Mouse (Mus musculus) kidney, embryonic 16.5 days (tissue): ENCODE results near the gene Bank1. TPM values are rescaled to one million over a fixed set of nuclear protein-coding genes. Genes with fewer than 3 reads are reported as not detected.

Experiments
- ATAC-seq: fragments of 200-750 bp; cut with Nextera tagmentation; 2 replicates; pipeline ENCODE4 v1.8.0; 2017; ENCODE audit warnings: moderate TSS enrichment; ENCODE audit not compliant: low FRiP score, low TSS enrichment
- H3K27ac ChIP-seq: fragments of 300-500 bp; sonication (generic); 2 replicates; pipeline ENCODE4 v1.5.1; 2014; ENCODE audit warnings: low read length
- H3K27me3 ChIP-seq: fragments of 300-500 bp; sonication (generic); 2 replicates; pipeline ENCODE4 v1.6.1; 2014; ENCODE audit warnings: low read length, control low read depth, mixed read lengths; ENCODE audit not compliant: insufficient read depth
- H3K36me3 ChIP-seq: fragments of 300-500 bp; sonication (generic); 2 replicates; pipeline ENCODE4 v1.6.1; 2014; ENCODE audit warnings: low read length, control low read depth, mixed read lengths; ENCODE audit not compliant: insufficient read depth
- H3K4me1 ChIP-seq: fragments of 300-500 bp; sonication (generic); 2 replicates; pipeline ENCODE4 v1.6.1; 2014; ENCODE audit warnings: low read length, control low read depth, mixed read lengths; ENCODE audit not compliant: insufficient read depth
- H3K4me2 ChIP-seq: fragments of 300-500 bp; sonication (generic); replicated peaks from 2 replicates; pipeline ENCODE4 v1.6.1; 2014; ENCODE audit warnings: low read depth, low read length
- H3K4me3 ChIP-seq: fragments of 300-500 bp; sonication (generic); 2 replicates; pipeline ENCODE4 v1.5.1; 2014; ENCODE audit warnings: mild to moderate bottlenecking, low read length
- H3K9ac ChIP-seq: fragments of 300-500 bp; sonication (generic); replicated peaks from 2 replicates; pipeline ENCODE4 v1.6.1; 2014; ENCODE audit warnings: low read length
- H3K9me3 ChIP-seq: fragments of 300-500 bp; sonication (generic); 2 replicates; pipeline ENCODE4 v1.6.1; 2016; ENCODE audit warnings: low read length, control low read depth
- WGBS: fragments of 180-500 bp; shearing (Covaris S2); extraction: QIAGEN DNeasy Blood & Tissue Kit; methylation state at CpG from one replicate; pipeline ENCODE4 v1.1.7; 2014; 5-methylcytosine and 5-hydroxymethylcytosine counted together
- polyA plus RNA-seq: library from polyadenylated mRNA; unstranded; fragments of >200 nt; fragmentation: Nextera tagmentation; extraction: Ambion mirVana; gene quantifications from 2 replicates; pipeline ENCODE4 v1.2.1, GENCODE M21; 2015

Gene Bank1
- polyA plus RNA-seq: 0.81 and 1.1 TPM in 2 replicates

DNA sequence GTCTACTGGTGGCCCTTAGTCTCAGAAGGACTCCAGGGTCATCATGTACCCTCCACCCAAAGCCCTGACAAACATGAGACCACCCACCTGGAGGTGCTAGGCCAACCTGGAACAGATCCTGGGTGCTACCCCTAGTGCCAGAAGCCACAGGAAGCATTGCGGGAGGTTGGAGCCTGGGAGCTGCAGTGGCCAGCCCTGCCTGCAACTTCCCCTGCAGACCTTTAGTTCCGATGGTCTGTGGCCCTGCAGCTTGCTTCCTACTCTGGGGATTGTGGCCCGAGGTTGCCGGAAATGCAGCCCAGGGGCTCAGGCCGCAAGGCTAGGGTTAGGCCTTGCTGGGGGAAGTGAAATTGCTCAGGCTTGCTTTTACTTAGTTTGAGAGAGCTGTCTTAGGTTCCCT is at the start of gene Bank1:
TSS of gene Bank1 (minus strand) at position 284 of the 400 bp plus-strand sequence.
- no peaks in the 10 kb centered on the region for H3K9me3 ChIP-seq
- 71% methylated on average over 5 of the region's 5 CpGs for WGBS
- no peak within 1 kb of the TSS for H3K9ac ChIP-seq
- no peak within 1 kb of the TSS for H3K4me3 ChIP-seq
- H3K36me3 ChIP-seq: no peaks in the 10 kb centered on the region
- H3K27ac ChIP-seq: no peak within 1 kb of the TSS
- H3K4me1 ChIP-seq: no peaks in the 10 kb centered on the region
- no peak within 1 kb of the TSS for H3K4me2 ChIP-seq
- no peaks in the 10 kb centered on the region for H3K27me3 ChIP-seq
- ATAC-seq: no peak

DNA sequence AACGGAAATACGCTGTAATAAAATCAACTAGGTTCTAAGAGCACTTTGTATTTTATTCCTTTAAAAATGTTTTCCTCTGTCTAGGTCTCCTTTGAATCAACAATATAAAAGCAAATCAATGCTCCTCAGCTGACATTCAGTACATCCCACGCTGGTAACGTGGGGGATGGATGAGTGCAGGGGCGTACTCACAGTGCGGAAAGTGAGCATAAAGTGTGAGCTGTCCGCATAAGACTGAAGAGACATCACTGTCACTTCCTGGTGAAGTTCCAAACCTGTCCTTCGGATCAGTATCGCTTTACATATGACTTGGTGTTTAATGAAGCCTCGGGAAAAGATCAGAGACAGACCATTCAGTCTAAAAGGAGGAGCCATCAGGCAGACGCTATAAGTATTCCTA is 44.0 kb upstream of the Bank1 start:
- no peak overlapping the region for H3K4me3 ChIP-seq
- no peak for ATAC-seq
- WGBS: 31% methylated on average over 11 of the region's 11 CpGs

DNA sequence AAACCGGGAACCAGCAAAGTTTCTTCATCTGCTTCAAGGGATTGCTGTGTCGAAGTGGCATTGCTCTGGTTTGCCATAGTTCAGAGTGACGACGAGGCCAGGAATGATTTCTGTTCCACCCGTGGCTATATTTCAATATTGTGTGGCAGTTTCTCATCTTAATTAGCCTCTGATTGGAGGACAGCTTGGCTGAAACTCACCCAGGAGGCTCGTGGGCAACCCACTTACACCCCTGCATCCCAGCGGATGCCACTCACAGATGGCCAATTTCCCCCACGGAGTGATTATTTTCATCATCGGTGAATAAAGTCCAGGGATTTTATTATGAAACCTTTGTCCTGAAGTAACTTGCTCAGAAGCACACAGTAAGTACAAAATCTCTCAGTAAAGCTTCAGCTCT is 43.6 kb upstream of the Bank1 start:
- H3K9ac ChIP-seq: no peak overlapping the region
- H3K4me2 ChIP-seq: no peak overlapping the region
- H3K4me1 ChIP-seq: no peaks in the 10 kb centered on the region
- H3K4me3 ChIP-seq: no peak overlapping the region
- H3K27ac ChIP-seq: no peak overlapping the region
- no peaks in the 10 kb centered on the region for H3K27me3 ChIP-seq
- ATAC-seq: no peak
- H3K9me3 ChIP-seq: no peaks in the 10 kb centered on the region
- 73% methylated on average over 9 of the region's 9 CpGs for WGBS
- no peaks in the 10 kb centered on the region for H3K36me3 ChIP-seq

More for the DNA sequence above, 44.0 kb upstream of the Bank1 start:
- no peak overlapping the region for H3K9ac ChIP-seq
- H3K36me3 ChIP-seq: no peaks in the 10 kb centered on the region
- peak overlapping the region; percentile 22; the same call in 1 of the 2 replicates for H3K4me2 ChIP-seq
- H3K4me1 ChIP-seq: no peaks in the 10 kb centered on the region
- no peaks in the 10 kb centered on the region for H3K9me3 ChIP-seq
- no peak overlapping the region for H3K27ac ChIP-seq
- H3K27me3 ChIP-seq: no peaks in the 10 kb centered on the region

DNA sequence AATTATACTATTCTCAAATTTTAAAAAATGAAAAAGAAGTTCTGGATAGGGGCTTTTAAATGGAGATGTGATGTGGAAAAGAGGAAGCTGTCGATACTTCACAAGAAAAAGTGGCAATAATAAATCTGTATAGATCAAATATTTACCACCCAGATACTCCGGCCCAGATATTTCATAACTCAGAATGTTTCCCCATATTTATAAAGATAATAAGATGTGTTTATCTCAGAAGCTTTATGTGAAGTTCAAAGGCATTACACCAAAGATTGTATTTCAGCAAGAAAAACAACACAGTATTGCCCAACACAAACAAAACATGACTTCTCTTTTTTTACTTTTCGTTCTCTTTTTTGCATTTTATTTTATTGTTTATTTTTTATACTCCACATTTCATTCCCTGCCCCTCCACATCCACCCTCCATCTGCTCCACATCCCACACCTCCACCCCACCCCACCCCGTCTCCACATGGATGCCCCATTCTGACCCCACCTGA is 42.7 kb upstream of the Bank1 start:
- H3K27ac ChIP-seq: no peak overlapping the region
- H3K4me1 ChIP-seq: no peaks in the 10 kb centered on the region
- H3K9ac ChIP-seq: no peak overlapping the region
- H3K9me3 ChIP-seq: no peaks in the 10 kb centered on the region
- H3K4me3 ChIP-seq: no peak overlapping the region
- no peaks in the 10 kb centered on the region for H3K36me3 ChIP-seq
- H3K4me2 ChIP-seq: no peak overlapping the region
- ATAC-seq: no peak
- no peaks in the 10 kb centered on the region for H3K27me3 ChIP-seq
- WGBS: 76% methylated on average over 4 of the region's 4 CpGs

DNA sequence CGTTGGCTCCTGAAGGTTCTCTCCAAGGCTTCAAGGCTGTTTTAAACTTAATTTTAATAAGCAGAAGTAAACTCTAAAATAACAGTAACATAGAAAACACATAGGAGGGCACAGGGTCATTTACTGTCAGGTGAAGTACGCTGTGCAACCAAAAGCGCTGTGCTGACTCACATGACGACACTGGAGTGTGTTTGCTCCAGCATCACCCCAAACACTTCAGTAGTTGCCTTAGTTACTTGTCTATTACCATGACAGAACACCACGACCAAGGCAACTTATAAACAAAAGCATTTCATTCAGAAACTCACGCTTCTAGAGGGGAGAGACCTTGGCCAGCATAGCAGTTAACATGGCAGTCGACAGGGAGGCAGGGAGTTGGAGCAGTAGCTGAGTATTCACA is 23.8 kb upstream of the Bank1 start:
- Histone ChIP-seq H3K4me3 (no peak overlapping the region), H3K9ac (no peak overlapping the region), H3K27ac (no peak overlapping the region), H3K4me2 (no peak overlapping the region), H3K36me3 (no peaks in the 10 kb centered on the region), H3K4me1 (no peaks in the 10 kb centered on the region), H3K27me3 (no peaks in the 10 kb centered on the region), H3K9me3 (no peaks in the 10 kb centered on the region)
- WGBS: 76% methylated on average over 7 of the region's 7 CpGs
- ATAC-seq: no peak

DNA sequence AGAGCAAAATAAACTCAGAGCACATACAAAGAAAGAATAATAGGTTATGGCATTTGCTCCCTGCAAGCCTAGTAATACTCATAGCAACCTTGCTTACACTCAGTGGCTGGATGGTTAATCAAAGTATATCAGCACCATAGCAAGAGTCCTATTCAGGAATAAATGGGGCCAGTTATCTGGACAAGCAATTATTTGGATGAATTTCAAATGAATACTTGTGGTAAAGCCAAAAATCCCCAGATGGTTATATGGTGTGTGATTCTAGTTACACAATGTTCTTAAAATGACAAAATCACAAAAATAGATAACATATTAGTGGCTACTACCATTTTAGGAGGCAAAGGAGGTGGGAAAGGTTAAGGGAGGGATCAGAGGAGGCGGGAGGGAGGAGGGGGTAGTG is 22.7 kb upstream of the Bank1 start:
- Histone ChIP-seq H3K4me3 (no peak overlapping the region), H3K4me2 (no peak overlapping the region), H3K27ac (no peak overlapping the region), H3K36me3 (no peaks in the 10 kb centered on the region), H3K4me1 (no peaks in the 10 kb centered on the region), H3K9ac (no peak overlapping the region), H3K9me3 (no peaks in the 10 kb centered on the region), H3K27me3 (no peaks in the 10 kb centered on the region)
- ATAC-seq: no peak
- 68% methylated on average over 1 of the region's 1 CpGs for WGBS

DNA sequence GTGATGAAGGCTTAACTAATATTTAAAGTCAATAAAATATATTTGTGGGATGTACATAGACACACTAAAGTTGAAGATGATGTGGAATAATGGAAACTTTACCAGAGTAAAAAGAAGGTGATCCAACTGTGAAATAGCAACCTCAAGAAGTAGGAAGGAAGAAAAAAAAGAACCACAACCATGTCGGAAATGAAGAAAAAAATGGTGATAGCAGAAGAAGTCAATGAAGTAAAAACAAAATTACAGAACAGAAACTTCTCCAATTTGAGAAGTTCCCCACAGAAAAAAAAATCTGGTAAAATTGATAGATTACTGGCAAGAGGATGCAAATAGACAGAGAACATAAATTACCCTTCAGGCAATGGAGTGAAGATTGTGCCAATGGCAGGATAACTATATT is 21.4 kb upstream of the Bank1 start:
- ATAC-seq: no peak
- no peak overlapping the region for H3K4me3 ChIP-seq
- WGBS: 93% methylated on average over 1 of the region's 1 CpGs
- no peak overlapping the region for H3K9ac ChIP-seq
- no peak overlapping the region for H3K27ac ChIP-seq
- no peaks in the 10 kb centered on the region for H3K27me3 ChIP-seq
- H3K36me3 ChIP-seq: no peaks in the 10 kb centered on the region
- H3K4me1 ChIP-seq: no peaks in the 10 kb centered on the region
- H3K9me3 ChIP-seq: no peaks in the 10 kb centered on the region
- no peak overlapping the region for H3K4me2 ChIP-seq

DNA sequence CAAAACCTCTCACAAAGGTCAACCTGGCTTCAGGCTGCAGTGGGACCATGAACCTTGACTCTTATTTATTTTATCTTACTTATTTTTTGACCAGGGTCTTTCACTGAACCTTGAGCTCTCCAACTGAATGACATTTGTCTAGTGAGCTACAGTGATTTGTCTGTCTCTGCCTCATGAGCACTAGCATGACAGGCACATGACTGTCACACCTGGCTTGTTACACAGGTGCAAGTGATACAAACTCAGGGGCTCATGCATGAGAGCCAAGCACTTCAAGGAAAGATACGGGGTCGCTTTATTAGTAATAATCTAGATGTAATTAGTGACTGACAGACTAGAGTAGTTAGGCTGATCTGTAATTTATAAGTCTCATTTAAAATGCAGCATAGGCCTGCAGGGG is 16.0 kb upstream of the Bank1 start:
- no peaks in the 10 kb centered on the region for H3K4me1 ChIP-seq
- no peak for ATAC-seq
- H3K4me3 ChIP-seq: no peak overlapping the region
- no peak overlapping the region for H3K9ac ChIP-seq
- no peak overlapping the region for H3K4me2 ChIP-seq
- H3K9me3 ChIP-seq: no peaks in the 10 kb centered on the region
- no peak overlapping the region for H3K27ac ChIP-seq
- 62% methylated on average over 2 of the region's 2 CpGs for WGBS
- H3K27me3 ChIP-seq: no peaks in the 10 kb centered on the region
- H3K36me3 ChIP-seq: no peaks in the 10 kb centered on the region

DNA sequence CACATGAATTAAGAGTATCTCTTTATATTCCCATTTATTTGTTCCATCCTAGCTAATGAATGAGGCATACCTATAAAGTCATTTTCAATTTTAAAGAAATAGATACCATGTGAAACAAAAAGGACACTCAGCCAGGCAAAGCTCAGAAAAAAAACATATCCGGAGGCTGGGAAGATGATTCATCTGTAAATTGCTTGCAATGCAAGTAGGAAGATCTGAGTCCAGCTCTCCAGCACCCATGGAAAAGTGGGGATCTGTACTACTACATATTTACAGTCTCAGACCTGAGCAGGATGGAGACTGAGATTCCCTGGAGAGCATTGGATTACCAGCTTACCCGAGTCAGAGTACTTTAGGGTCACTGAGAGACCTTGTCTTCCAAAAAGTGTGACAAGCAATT is 14.0 kb upstream of the Bank1 start:
- H3K36me3 ChIP-seq: no peaks in the 10 kb centered on the region
- no peaks in the 10 kb centered on the region for H3K27me3 ChIP-seq
- no peaks in the 10 kb centered on the region for H3K9me3 ChIP-seq
- H3K4me3 ChIP-seq: no peak overlapping the region
- WGBS: 60% methylated on average over 2 of the region's 2 CpGs
- H3K4me2 ChIP-seq: no peak overlapping the region
- H3K27ac ChIP-seq: no peak overlapping the region
- H3K9ac ChIP-seq: no peak overlapping the region
- H3K4me1 ChIP-seq: no peaks in the 10 kb centered on the region
- ATAC-seq: no peak

DNA sequence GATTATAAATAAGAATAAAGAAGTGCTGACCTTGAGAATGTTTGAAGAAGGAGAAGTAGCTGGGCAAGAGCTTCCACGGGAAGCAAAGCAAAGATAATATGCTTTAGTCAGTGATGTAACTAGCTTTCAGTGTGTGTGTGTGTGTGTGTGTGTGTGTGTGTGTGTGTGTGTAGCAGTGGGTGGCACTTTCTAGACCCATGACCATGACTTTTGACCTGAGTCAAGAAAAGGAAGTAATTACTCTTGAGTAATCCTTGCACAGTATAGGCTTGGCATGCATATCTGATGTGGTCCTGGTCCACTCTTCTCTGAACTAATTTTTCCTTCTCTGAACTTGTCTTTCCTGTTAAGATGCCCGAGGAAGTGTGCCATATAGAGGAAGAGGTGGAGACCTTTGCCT is 5.3 kb upstream of the Bank1 start:
- Histone ChIP-seq H3K36me3 (no peaks in the 10 kb centered on the region), H3K4me1 (no peaks in the 10 kb centered on the region), H3K4me3 (no peak overlapping the region), H3K4me2 (no peak overlapping the region), H3K27ac (no peak overlapping the region), H3K9ac (no peak overlapping the region), H3K9me3 (no peaks in the 10 kb centered on the region), H3K27me3 (no peaks in the 10 kb centered on the region)
- peak; percentile 46; the same call in 1 of the 2 replicates for ATAC-seq
- WGBS: 78% methylated on average over 2 of the region's 2 CpGs
